Mouse (Mus musculus): ENCODE results near the gene Wnt9a.
A peak's percentile ranks its signal among the peaks of the same experiment; 100 is the strongest.
"Not testable (repeated sequence)": the region's sequence is repeated elsewhere in the genome, so short reads cannot be mapped to it uniquely, and the experiment has no call there.

Wnt9a gene

GRCm38 (mm10) chr11:59306461-59307421 lies at the start of gene Wnt9a:
Gene Wnt9a (plus strand): TSS chr11:59306928.
- peak; percentile 70 for DNase-seq

DNA sequence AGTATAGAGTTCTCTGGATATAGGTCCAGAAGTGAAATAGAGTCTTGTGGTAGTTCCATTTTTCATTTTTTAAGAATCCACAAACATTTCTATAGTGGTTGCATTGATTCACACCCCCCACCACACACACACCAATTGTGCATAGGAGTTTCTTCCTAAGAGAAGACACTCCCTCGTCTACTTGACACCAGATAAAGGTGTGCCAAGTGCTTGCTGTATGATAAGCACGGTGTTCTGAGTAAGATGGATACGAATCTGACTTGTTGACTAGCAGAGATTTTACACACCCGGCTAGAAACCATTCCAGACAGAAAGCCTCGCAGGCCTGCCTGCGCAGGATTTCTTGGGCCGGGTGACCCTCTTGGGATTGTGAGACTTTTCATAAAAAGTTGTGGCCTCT lies 47.1 kb upstream of the Wnt9a start:
- no peak for DNase-seq

DNA sequence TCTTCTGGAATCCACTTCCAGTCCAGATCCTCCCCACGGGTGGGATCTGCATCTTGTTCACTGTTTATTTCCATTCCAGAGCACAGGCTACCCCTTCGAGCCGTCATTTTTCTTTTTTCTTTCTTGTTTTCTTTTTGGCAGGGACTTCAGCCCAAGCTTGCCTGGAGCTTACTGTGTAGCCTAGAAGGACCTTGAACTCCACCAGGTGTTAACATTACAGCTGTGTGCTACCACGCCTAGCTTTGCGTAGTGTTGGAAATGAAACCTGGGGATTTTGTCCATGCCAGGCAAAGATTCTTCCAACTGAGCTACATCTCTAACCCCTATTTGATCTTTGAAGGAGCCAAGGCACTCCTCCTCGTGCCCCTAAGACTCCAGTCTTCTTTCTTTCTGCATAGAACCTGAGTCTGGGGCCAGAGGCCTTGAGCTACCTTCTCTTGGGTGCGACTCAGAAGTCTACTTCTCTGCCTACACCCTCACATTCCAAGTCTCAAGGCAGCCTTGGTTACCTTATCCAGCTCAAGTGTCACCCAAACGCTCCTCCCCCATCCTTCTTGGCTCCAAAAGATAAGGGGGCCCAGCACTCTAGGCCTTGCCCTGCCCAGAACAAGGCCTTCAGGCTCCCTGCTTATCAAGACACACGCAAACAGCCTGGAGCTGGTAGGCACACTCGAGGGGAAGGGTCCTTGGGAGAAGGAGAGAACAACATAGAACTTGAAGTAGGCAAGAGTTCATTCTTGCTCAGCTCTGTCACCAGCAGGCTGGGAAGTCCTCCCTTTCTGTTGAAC lies 45.8 kb upstream of the Wnt9a start:
- peak; percentile 43 for DNase-seq

DNA sequence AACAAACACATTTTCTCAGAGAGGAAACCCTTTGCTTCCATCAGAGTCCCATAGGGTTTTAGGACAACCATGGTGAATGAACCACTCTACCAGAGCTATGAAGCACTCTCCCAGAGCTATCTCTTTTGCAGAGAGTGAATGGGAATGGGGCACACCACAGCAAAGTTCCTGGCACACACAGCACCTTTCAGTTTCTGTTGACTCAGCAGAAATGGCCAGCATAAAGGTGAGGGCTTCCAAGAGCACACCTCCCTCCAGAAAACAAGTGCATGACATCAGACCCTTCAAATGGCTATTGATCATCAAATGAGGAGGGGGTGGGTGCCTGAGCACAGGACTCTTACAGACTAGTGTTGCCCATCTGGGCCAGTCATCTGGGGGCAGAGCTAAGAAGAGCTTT lies 44.4 kb upstream of the Wnt9a start:
- DNase-seq, result no peak

GRCm38 (mm10) chr11:59263870-59264563 lies 42.7 kb upstream of the Wnt9a start:
- DNase-seq, result peak; percentile 72

- DNase-seq, result no peak
Observed at GRCm38 (mm10) chr11:59264593-59264992, 42.1 kb upstream of the Wnt9a start.

GRCm38 (mm10) chr11:59265154-59265813 lies 41.4 kb upstream of the Wnt9a start:
- DNase-seq, result no peak

- DNase-seq, result no peak
Observed at GRCm38 (mm10) chr11:59266727-59267126, 40.0 kb upstream of the Wnt9a start.

- DNase-seq, result no peak
Observed at GRCm38 (mm10) chr11:59274184-59274583, 32.5 kb upstream of the Wnt9a start.

DNA sequence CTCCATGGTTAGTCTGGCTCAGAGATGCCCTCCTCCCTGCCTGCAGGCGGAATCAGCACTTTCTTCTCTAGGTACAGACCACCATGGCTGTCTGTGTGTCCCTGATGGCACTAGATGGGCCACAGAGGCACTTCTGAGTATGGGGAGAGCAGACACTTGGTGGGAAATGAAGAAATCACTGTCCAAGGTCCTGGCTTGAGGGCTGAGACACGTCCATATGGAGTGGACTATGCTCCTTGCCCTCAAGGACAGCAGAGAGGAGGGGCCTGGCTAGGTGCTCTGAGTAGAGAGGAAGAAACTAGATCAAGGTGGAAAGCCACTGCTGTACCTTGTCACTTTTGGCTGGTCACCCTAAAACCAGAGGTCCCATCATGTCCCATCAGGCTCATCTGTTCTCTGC lies 29.9 kb upstream of the Wnt9a start:
- no peak for DNase-seq

- no peak for DNase-seq
Observed at GRCm38 (mm10) chr11:59278047-59278446, 28.7 kb upstream of the Wnt9a start.

- DNase-seq, result no peak
Observed at GRCm38 (mm10) chr11:59282111-59282510, 24.6 kb upstream of the Wnt9a start.

GRCm38 (mm10) chr11:59282933-59283332 lies 23.8 kb upstream of the Wnt9a start:
- DNase-seq, result peak; percentile 66

- no peak for DNase-seq
Observed at GRCm38 (mm10) chr11:59284146-59284545, 22.6 kb upstream of the Wnt9a start.

- DNase-seq, result no peak
Observed at GRCm38 (mm10) chr11:59289706-59290105, 17.0 kb upstream of the Wnt9a start.

GRCm38 (mm10) chr11:59290702-59291303 lies 15.9 kb upstream of the Wnt9a start, which contains the start of gene Wnt3a:
Gene Wnt3a (minus strand): TSS chr11:59290752.
- no peak for DNase-seq

GRCm38 (mm10) chr11:59293616-59294015 lies 13.1 kb upstream of the Wnt9a start:
- peak; percentile 77 for DNase-seq

- DNase-seq, result peak; percentile 75
Observed at GRCm38 (mm10) chr11:59297941-59298340, 8.8 kb upstream of the Wnt9a start.

- peak; percentile 49 for DNase-seq
Observed at GRCm38 (mm10) chr11:59300185-59300584, 6.5 kb upstream of the Wnt9a start.

DNA sequence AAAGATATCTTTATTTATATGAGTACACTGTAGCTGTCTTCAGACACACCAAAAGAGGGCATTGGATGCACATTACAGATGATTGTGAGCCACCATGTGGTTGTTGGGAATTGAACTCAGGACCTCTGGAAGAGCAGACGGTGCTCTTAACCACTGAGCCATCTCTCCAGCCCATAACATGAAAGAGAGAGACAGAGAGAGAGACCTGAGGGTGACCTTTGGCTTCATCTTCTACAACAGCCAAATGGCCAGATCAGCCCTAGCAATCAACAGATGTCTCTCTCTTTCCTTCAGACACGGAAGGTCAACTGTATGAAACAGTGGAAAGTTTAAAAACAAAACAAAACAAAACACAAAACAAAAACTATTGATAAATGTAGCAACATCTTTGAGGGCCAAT lies 5.7 kb upstream of the Wnt9a start:
- DNase-seq, result not testable (repeated sequence)

DNA sequence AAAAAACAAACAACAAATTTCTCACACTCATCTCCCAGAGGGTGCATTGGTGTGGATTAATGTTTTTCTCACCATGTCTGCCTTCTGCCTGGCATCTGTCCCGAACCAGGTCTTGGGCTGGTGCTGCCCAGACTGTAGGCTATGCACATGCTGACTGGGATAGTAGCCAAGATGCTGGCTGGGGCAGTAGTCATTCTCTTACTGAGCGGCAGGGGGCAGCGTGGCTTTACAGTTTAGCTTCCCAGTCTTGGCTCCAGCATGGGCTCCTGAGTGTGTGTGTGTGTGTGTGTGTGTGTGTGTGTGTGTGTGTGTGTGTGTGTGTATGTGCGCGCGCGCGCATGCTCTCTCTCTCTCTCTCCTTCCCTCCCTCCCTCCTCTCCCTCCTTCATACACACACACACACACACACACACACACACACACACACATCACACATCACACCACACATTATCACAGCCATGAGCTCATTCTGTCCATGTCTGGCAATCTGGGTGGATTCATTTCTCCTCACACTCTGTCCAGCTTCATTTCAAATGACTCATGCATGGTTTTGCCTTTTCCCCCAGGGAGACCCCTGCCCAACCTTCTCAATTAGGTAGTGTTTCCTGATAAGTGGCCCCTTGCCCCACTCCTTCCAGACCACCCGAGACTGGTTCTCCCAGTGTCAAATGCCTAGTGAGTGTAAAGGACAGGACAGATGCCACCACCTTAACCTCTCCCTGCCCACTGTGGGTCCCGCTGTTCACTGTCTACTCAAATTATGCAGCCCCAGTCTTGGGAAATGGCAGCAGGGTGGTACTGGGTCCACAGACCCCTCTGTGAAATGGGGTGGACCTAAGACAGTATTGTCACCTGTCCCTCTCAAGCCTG lies 3.8 kb upstream of the Wnt9a start:
- DNase-seq, result peak; percentile 85
